ENCODE assay signal across 8 mouse cellular contexts in genomic region chr2:31299266-31299665, GRCm38 (mm10). TPM values are rescaled to one million over a fixed set of nuclear protein-coding genes. Genes with fewer than 3 reads are reported as not detected.
A peak's percentile ranks its signal among the peaks of the same experiment; 100 is the strongest.
DNase-seq lines count a peak whose midpoint lies in the region; ATAC-seq and TF ChIP-seq lines count a peak whose summit lies in the region.

No protein-coding gene starts in this region.

- 21% methylated on average over 4 of the region's 4 CpGs for WGBS in lung, postnatal 0 days

- no peak for ATAC-seq in lung, postnatal 0 days

- no peaks in the 10 kb centered on the region for H3K36me3 ChIP-seq in lung, postnatal 0 days (ENCODE audit: insufficient read depth, low read length)

- no peak overlapping the region for H3K27ac ChIP-seq in lung, postnatal 0 days (ENCODE audit: low read length)

- peak; percentile 14 for DNase-seq in cerebellum, adult 11-12 months
- DNase-seq in cerebellum, postnatal 4 days (ENCODE audit: low spot score in 2 of 2): no peak
- peak; percentile 47 for DNase-seq in lung, postnatal 0 days (ENCODE audit: low spot score)
- no peak for DNase-seq in lung, adult 18-20 months
- peak; percentile 79 for DNase-seq in forelimb bud, embryonic 11.5 days (ENCODE audit: low read depth, low spot score)
- DNase-seq in mesoderm, embryonic 11.5 days (ENCODE audit: low read depth, low spot score): peak; percentile 85
- DNase-seq in adrenal gland, adult 8-10 months: no peak
- no peak for DNase-seq in urinary bladder, postnatal 10 days (ENCODE audit: low spot score)

- H3K9ac ChIP-seq in lung, postnatal 0 days (replicated peaks; ENCODE audit: low read depth): no peak overlapping the region

- no peak for TF ChIP-seq EP300 in lung, postnatal 0 days (IDR thresholded peaks at IDR 0.05)

- peak; percentile 81 for TF ChIP-seq CTCF in lung, postnatal 0 days (IDR thresholded peaks at IDR 0.05)

- no peaks in the 10 kb centered on the region for H3K27me3 ChIP-seq in lung, postnatal 0 days (replicated peaks; ENCODE audit: insufficient read depth, low read length)

- no peak overlapping the region for H3K4me2 ChIP-seq in lung, postnatal 0 days (replicated peaks; ENCODE audit: low read depth, low read length)

- H3K4me3 ChIP-seq in lung, postnatal 0 days (ENCODE audit: low read depth, low read length): no peak overlapping the region

- H3K4me1 ChIP-seq in lung, postnatal 0 days (ENCODE audit: insufficient read depth, low read depth, low read length): 0 out of 2 replicates have a peak, but pooled peaks cover 6% of the 10 kb centered on the region

- no peaks in the 10 kb centered on the region for H3K9me3 ChIP-seq in lung, postnatal 0 days (ENCODE audit: low read length)

RNA-seq across cellular contexts. Expression of gene Hmcn2, which starts 14.9 kb away (rescaled TPM):
- 1.1 and 1.3 TPM in 2 replicates for polyA plus RNA-seq in lung, postnatal 0 days (2015; fragmentation: Nextera tagmentation; extraction: Ambion mirVana)
- total RNA-seq in adrenal gland, adult 8-10 months (2022): 1 to 10 TPM in 3 of 4 experiments, under 1 TPM in 1; 0.84 to 2.5 (median 1.4) TPM

RNA-seq across cellular contexts. Expression of gene Ncs1, which starts 53.6 kb away (rescaled TPM):
- 3.8 and 4.7 TPM in 2 replicates for polyA plus RNA-seq in lung, postnatal 0 days (2015; fragmentation: Nextera tagmentation; extraction: Ambion mirVana)
- total RNA-seq in adrenal gland, adult 8-10 months (2022): 10 to 100 TPM in 2 of 4 experiments, 1 to 10 TPM in 2; 4.4 to 11.0 (median 7.7) TPM

Comparison
In these comparisons a context has a peak if more than half of its experiments do, and no peak if none do; other contexts are left out.
1. DNase-seq: peak in cerebellum, adult 11-12 months (single experiment), lung, postnatal 0 days (single experiment), forelimb bud, embryonic 11.5 days (single experiment) and mesoderm, embryonic 11.5 days (single experiment); none in cerebellum, postnatal 4 days (0 of 2), lung, adult 18-20 months (0 of 2), adrenal gland, adult 8-10 months (single experiment) and urinary bladder, postnatal 10 days (single experiment).